Mouse (Mus musculus): ENCODE data around the gene Ssbp3.

Gene Ssbp3

GRCm38 (mm10) chr4:106985899-106986832 lies 75.7 kb downstream of the Ssbp3 start:
- no peak for DNase-seq (ENCODE audit: low read depth, low spot score)

- DNase-seq (ENCODE audit: low read depth, low spot score), result no peak
Observed at GRCm38 (mm10) chr4:106987725-106988364, 77.3 kb downstream of the Ssbp3 start.

DNA sequence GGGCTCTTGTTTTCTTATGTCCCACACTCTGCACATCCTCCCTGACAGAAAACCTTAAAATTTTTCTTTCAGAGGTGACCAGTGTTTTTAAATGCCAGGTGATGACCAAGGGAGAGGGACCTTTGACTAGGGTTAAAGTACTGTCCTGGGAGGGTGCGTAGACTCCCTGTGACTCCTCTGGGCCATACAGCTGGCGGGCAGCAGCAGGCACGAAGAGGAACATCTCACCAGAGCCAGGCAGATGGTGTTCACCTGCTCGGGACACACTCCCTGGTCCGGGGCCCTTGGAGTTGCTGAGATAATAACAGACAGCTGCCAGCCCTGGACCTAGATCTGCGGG lies 78.4 kb downstream of the Ssbp3 start:
- no peak for DNase-seq (ENCODE audit: low read depth, low spot score)

GRCm38 (mm10) chr4:106989226-106989983 lies 78.9 kb downstream of the Ssbp3 start:
- DNase-seq (ENCODE audit: low read depth, low spot score), result no peak

DNA sequence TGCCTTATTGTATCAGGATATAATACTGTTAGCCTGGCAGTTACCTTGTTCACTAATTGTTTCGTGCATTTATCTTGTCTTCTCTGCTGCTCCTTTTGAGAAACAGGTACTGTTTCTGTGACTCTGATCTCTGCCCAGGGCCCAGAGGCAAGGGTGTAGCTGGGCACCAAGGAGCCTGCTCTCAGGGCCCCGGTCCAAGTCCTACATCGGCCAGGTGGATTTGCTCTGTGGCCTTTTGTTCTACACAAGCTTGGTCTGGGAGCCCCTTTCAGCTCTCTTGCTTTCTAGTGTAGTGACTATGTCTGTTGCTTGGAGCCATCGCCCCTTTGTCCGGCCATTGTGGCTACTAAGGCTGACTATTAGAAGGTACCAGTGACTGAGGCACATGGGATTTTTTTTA lies 82.6 kb downstream of the Ssbp3 start:
- no peak for DNase-seq (ENCODE audit: low read depth, low spot score)

DNA sequence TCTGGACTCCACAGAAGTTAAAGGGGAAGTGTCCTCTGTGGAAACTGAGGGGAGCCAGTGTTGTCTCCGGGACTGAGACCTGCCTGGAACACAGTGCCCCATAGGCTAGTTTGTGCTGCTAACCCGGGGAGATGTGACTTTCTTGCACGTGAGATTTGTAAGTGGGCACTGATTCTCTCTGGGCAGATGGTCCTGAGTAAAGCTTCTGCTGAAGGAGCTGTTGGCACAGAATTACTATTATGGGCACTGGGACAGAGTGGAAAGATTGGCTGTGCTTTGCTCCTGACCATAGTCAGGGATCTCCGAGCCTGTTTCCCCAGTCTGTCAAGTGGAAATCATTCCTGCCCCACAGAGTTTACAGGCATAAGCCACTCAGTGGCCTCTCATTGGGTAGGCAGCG lies 83.8 kb downstream of the Ssbp3 start:
- DNase-seq (ENCODE audit: low read depth, low spot score), result no peak

DNA sequence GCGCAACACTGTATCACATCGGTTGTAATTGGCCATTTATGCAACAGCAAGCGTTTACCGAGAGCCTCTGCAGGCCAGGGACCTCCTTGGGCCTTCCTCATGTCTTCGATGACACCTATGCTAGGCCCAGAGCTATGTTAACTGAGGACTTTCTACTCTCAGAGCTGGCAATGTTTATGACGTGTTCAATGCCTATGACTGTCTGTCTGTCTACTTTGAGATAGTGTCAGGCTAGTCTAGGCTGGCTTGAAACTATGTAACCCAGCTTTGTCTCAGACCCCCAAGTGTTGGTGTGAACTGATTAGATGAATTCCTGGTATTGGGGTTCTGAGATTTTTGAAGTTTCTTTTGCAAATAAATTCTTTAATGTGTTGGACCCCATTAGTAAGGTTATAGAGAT lies 84.6 kb downstream of the Ssbp3 start:
- no peak for DNase-seq (ENCODE audit: low read depth, low spot score)

- DNase-seq (ENCODE audit: low read depth, low spot score), result no peak
Observed at GRCm38 (mm10) chr4:106995513-106995912, 85.0 kb downstream of the Ssbp3 start.

- no peak for DNase-seq (ENCODE audit: low read depth, low spot score)
Observed at GRCm38 (mm10) chr4:106996305-106997076, 86.0 kb downstream of the Ssbp3 start.

- no peak for DNase-seq (ENCODE audit: low read depth, low spot score)
Observed at GRCm38 (mm10) chr4:107001259-107001810, 90.8 kb downstream of the Ssbp3 start.

GRCm38 (mm10) chr4:107001916-107002488 lies 91.5 kb downstream of the Ssbp3 start:
- no peak for DNase-seq (ENCODE audit: low read depth, low spot score)

DNA sequence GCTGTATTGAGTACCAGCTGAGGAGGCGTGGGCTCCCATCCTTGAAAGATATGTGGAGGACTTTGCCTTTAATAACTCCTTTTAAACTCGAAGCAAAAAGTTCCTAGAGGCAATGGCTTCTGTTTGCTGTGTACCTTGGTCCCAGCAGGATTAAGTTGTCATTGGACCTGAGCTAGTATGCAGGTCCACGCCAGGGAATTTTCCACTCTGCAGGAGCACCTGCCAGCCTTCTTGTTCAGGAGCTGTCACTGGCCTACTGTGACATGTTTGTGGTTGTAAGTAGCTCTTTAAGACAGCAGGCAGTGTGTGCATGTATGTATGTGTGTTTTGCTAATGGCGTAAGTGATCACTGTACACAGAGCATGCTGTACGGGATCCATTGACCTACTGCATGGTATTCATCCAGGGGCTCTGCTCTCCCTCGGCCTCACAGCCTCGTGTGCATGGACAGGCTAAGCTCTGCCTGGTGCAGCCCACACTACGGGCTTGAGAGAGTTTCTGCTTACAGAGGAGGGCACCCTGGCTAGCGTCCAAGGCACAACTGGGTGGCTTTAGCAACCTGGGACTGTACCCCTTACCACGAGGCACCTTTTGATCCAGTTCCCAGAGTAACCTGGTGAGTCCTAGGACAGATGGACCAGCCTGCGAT lies 92.1 kb downstream of the Ssbp3 start:
- no peak for DNase-seq (ENCODE audit: low read depth, low spot score)

- no peak for DNase-seq (ENCODE audit: low read depth, low spot score)
Observed at GRCm38 (mm10) chr4:107003199-107003598, 92.7 kb downstream of the Ssbp3 start.

- DNase-seq (ENCODE audit: low read depth, low spot score), result no peak
Observed at GRCm38 (mm10) chr4:107003786-107004185, 93.3 kb downstream of the Ssbp3 start.

DNA sequence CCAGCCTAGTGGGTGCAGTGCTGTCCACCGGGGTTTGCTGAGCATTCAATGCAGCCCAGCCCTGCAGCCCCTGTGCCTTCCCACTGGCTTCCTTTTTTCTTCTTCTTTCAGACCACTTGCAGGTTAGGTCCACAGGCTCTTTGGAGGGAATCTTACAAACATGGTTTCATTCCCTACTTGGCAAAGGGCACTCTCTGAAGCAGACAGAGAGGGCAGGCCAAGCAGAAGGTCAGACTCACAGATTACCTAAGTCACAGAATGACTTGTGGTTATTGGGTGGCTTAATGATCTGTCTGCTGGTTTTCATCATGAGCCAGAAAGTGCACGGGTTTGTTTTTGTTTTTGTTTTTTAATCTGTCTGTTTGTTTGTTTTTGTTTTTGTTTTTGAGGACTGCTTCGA lies 93.8 kb downstream of the Ssbp3 start:
- DNase-seq (ENCODE audit: low read depth, low spot score), result no peak

DNA sequence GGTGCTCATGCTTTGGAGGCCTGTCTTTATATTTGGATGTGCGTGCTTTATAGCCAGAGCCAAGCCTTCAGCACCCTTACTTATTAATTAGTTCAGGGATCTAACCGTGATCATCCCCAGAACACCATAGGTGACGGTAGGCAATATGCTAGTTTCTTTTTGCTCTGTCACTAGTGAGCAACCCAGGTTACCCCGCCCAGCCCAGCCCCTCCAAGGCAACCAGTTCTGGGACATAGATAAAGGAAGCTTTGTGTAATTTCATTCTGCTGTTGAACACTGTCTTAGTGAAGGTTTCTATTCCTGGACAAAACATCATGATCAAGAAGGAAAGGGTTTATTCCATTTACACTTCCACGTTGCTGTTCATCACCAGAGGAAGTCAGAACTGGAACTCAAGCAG lies 94.7 kb downstream of the Ssbp3 start:
- DNase-seq (ENCODE audit: low read depth, low spot score), result no peak

- no peak for DNase-seq (ENCODE audit: low read depth, low spot score)
Observed at GRCm38 (mm10) chr4:107006229-107006628, 95.7 kb downstream of the Ssbp3 start.

- DNase-seq (ENCODE audit: low read depth, low spot score), result no peak
Observed at GRCm38 (mm10) chr4:107006807-107007206, 96.3 kb downstream of the Ssbp3 start.

- no peak for DNase-seq (ENCODE audit: low read depth, low spot score)
Observed at GRCm38 (mm10) chr4:107007359-107007758, 96.9 kb downstream of the Ssbp3 start.

- no peak for DNase-seq (ENCODE audit: low read depth, low spot score)
Observed at GRCm38 (mm10) chr4:107008161-107008560, 97.7 kb downstream of the Ssbp3 start.
